Mouse (Mus musculus) liver, embryonic 16.5 days (tissue): ENCODE measurements around the gene Mark1. TPM values are rescaled to one million over a fixed set of nuclear protein-coding genes. Genes with fewer than 3 reads are reported as not detected.
A peak's percentile ranks its signal among the peaks of the same experiment; 100 is the strongest.

Experiments
- ATAC-seq: fragments of 200-750 bp; cut with Nextera tagmentation; 2 replicates; pipeline ENCODE4 v1.8.0; 2017; ENCODE audit warnings: low read depth, mild to moderate bottlenecking, moderate number of reproducible peaks, moderate library complexity
- H3K27ac ChIP-seq: fragments of 300-500 bp; sonication (generic); 2 replicates; pipeline ENCODE4 v1.5.1; 2014; ENCODE audit warnings: mild to moderate bottlenecking, low read length
- H3K27me3 ChIP-seq: fragments of 300-500 bp; sonication (generic); 2 replicates; pipeline ENCODE4 v1.6.1; 2014; ENCODE audit warnings: low read depth, low read length, mixed read lengths; ENCODE audit not compliant: control insufficient read depth, insufficient read depth
- H3K36me3 ChIP-seq: fragments of 300-500 bp; sonication (generic); 2 replicates; pipeline ENCODE4 v1.6.1; 2014; ENCODE audit warnings: mild to moderate bottlenecking; ENCODE audit not compliant: control insufficient read depth, insufficient read depth
- H3K4me1 ChIP-seq: fragments of 300-500 bp; sonication (generic); 2 replicates; pipeline ENCODE4 v1.6.1; 2014; ENCODE audit warnings: low read depth, low read length, mixed read lengths; ENCODE audit not compliant: control insufficient read depth
- H3K4me2 ChIP-seq: fragments of 300-500 bp; sonication (generic); 2 replicates; pipeline ENCODE4 v1.6.1; 2014; ENCODE audit warnings: low read depth, low read length, mixed read lengths
- H3K4me3 ChIP-seq: fragments of 300-500 bp; sonication (generic); 2 replicates; pipeline ENCODE4 v1.5.1; 2014; ENCODE audit warnings: low read depth, mild to moderate bottlenecking, low read length
- H3K9ac ChIP-seq: fragments of 300-500 bp; sonication (generic); 2 replicates; pipeline ENCODE4 v1.6.1; 2014; ENCODE audit warnings: low read depth, low read length
- H3K9me3 ChIP-seq: fragments of 300-500 bp; sonication (generic); replicated peaks from 2 replicates; pipeline ENCODE4 v1.6.1; 2016; ENCODE audit warnings: low read length; ENCODE audit not compliant: control insufficient read depth
- WGBS: fragments of 180-500 bp; shearing (Covaris S2); extraction: QIAGEN DNeasy Blood & Tissue Kit; methylation state at CpG from one replicate; pipeline ENCODE4 v1.1.7; 2014; ENCODE audit not compliant: insufficient replicate concordance; 5-methylcytosine and 5-hydroxymethylcytosine counted together
- polyA plus RNA-seq: library from polyadenylated mRNA; unstranded; fragments of >200 nt; fragmentation: Nextera tagmentation; extraction: Ambion mirVana; gene quantifications from 2 replicates; pipeline ENCODE4 v1.2.1, GENCODE M21; 2015

The Mark1 gene
- polyA plus RNA-seq, 1 experiment from 2014 or later = 0.22 TPM

- H3K4me2 ChIP-seq = peak overlapping the region; percentile 63
- H3K4me3 ChIP-seq = peak overlapping the region; percentile 61
- no peaks in the 10 kb centered on the region for H3K36me3 ChIP-seq
- 3% methylated on average over 22 of the region's 65 CpGs for WGBS
- ATAC-seq = no peak
- no peak overlapping the region for H3K9ac ChIP-seq
- H3K9me3 ChIP-seq = no peaks in the 10 kb centered on the region
- no peak overlapping the region for H3K27ac ChIP-seq
- H3K4me1 ChIP-seq = no peaks in the 10 kb centered on the region
- peaks cover 44% of the 10 kb centered on the region for H3K27me3 ChIP-seq
Measured at GRCm38 (mm10) chr1:184999780-185000599, 620 bp upstream of the Mark1 start.

GRCm38 (mm10) chr1:184998631-184999030 lies 739 bp downstream of the Mark1 start:
- WGBS = 26% methylated on average over 2 of the region's 2 CpGs
- H3K27ac ChIP-seq = no peak overlapping the region

GRCm38 (mm10) chr1:184998161-184998560 lies 1.2 kb downstream of the Mark1 start:
- H3K27me3 ChIP-seq = peaks cover 44% of the 10 kb centered on the region
- H3K36me3 ChIP-seq = no peaks in the 10 kb centered on the region
- no peak overlapping the region for H3K4me2 ChIP-seq
- H3K4me3 ChIP-seq = no peak overlapping the region
- H3K9me3 ChIP-seq = no peaks in the 10 kb centered on the region
- no peak overlapping the region for H3K27ac ChIP-seq
- no peak overlapping the region for H3K9ac ChIP-seq
- no peak for ATAC-seq
- no peaks in the 10 kb centered on the region for H3K4me1 ChIP-seq
- 56% methylated on average over 9 of the region's 9 CpGs for WGBS

More at GRCm38 (mm10) chr1:184998631-184999030, 739 bp downstream of the Mark1 start:
- no peaks in the 10 kb centered on the region for H3K4me1 ChIP-seq
- no peak for ATAC-seq
- no peak overlapping the region for H3K9ac ChIP-seq
- peak overlapping the region; percentile 61; the same call in 1 of the 2 replicates for H3K4me3 ChIP-seq
- no peaks in the 10 kb centered on the region for H3K36me3 ChIP-seq
- H3K4me2 ChIP-seq = peak overlapping the region; percentile 63; the same call in 1 of the 2 replicates
- H3K27me3 ChIP-seq = peaks cover 44% of the 10 kb centered on the region
- H3K9me3 ChIP-seq = no peaks in the 10 kb centered on the region

- Histone ChIP-seq H3K4me3 (no peak overlapping the region), H3K27ac (no peak overlapping the region), H3K27me3 (peaks cover 44% of the 10 kb centered on the region), H3K9ac (no peak overlapping the region), H3K4me1 (no peaks in the 10 kb centered on the region), H3K9me3 (no peaks in the 10 kb centered on the region), H3K4me2 (no peak overlapping the region), H3K36me3 (no peaks in the 10 kb centered on the region)
- 64% methylated on average over 11 of the region's 11 CpGs for WGBS
- ATAC-seq = no peak
Measured at GRCm38 (mm10) chr1:184997466-184997865, 1.9 kb downstream of the Mark1 start.

- Histone ChIP-seq H3K36me3 (no peaks in the 10 kb centered on the region), H3K9me3 (no peaks in the 10 kb centered on the region), H3K4me2 (no peak overlapping the region), H3K9ac (no peak overlapping the region), H3K27ac (no peak overlapping the region), H3K4me1 (no peaks in the 10 kb centered on the region), H3K27me3 (peaks cover 32% of the 10 kb centered on the region), H3K4me3 (no peak overlapping the region)
- 45% methylated on average over 4 of the region's 4 CpGs for WGBS
- ATAC-seq = no peak
Measured at GRCm38 (mm10) chr1:184995335-184995734, 4.0 kb downstream of the Mark1 start.

- no peak for ATAC-seq
- no peaks in the 10 kb centered on the region for H3K9me3 ChIP-seq
- H3K9ac ChIP-seq = no peak overlapping the region
- H3K4me3 ChIP-seq = no peak overlapping the region
- 75% methylated on average over 10 of the region's 10 CpGs for WGBS
- no peaks in the 10 kb centered on the region for H3K36me3 ChIP-seq
- no peaks in the 10 kb centered on the region for H3K27me3 ChIP-seq
- H3K4me2 ChIP-seq = no peak overlapping the region
- no peaks in the 10 kb centered on the region for H3K4me1 ChIP-seq
- H3K27ac ChIP-seq = no peak overlapping the region
Measured at GRCm38 (mm10) chr1:184991191-184991590, 8.2 kb downstream of the Mark1 start.

GRCm38 (mm10) chr1:184986748-184987147 lies 12.6 kb downstream of the Mark1 start:
- H3K9ac ChIP-seq = no peak overlapping the region
- no peaks in the 10 kb centered on the region for H3K27me3 ChIP-seq
- no peaks in the 10 kb centered on the region for H3K4me1 ChIP-seq
- no peak for ATAC-seq
- no peak overlapping the region for H3K27ac ChIP-seq
- WGBS = 50% methylated on average over 2 of the region's 2 CpGs
- H3K4me3 ChIP-seq = no peak overlapping the region
- H3K4me2 ChIP-seq = no peak overlapping the region
- no peaks in the 10 kb centered on the region for H3K9me3 ChIP-seq
- H3K36me3 ChIP-seq = no peaks in the 10 kb centered on the region

- no peak overlapping the region for H3K4me3 ChIP-seq
- no peak overlapping the region for H3K27ac ChIP-seq
- H3K4me1 ChIP-seq = no peaks in the 10 kb centered on the region
- no peak overlapping the region for H3K4me2 ChIP-seq
- no peaks in the 10 kb centered on the region for H3K9me3 ChIP-seq
- no peak overlapping the region for H3K9ac ChIP-seq
- H3K27me3 ChIP-seq = no peaks in the 10 kb centered on the region
- no peak for ATAC-seq
- H3K36me3 ChIP-seq = no peaks in the 10 kb centered on the region
- 61% methylated on average over 2 of the region's 2 CpGs for WGBS
Measured at GRCm38 (mm10) chr1:184984723-184985122, 14.6 kb downstream of the Mark1 start.

GRCm38 (mm10) chr1:184983751-184984150 lies 15.6 kb downstream of the Mark1 start:
- H3K4me3 ChIP-seq = no peak overlapping the region
- no peak overlapping the region for H3K27ac ChIP-seq
- WGBS = 43% methylated on average over 3 of the region's 3 CpGs
- ATAC-seq = no peak
- no peaks in the 10 kb centered on the region for H3K27me3 ChIP-seq
- H3K4me2 ChIP-seq = no peak overlapping the region
- no peak overlapping the region for H3K9ac ChIP-seq
- H3K4me1 ChIP-seq = no peaks in the 10 kb centered on the region
- no peaks in the 10 kb centered on the region for H3K9me3 ChIP-seq
- no peaks in the 10 kb centered on the region for H3K36me3 ChIP-seq
